ENCODE assay signal across 30 mouse cellular contexts in genomic region chr7:133093731-133094130, GRCm38 (mm10). TPM values are rescaled to one million over a fixed set of nuclear protein-coding genes. Genes with fewer than 3 reads are reported as not detected.
A peak's percentile ranks its signal among the peaks of the same experiment; 100 is the strongest.
DNase-seq lines count a peak whose midpoint lies in the region; ATAC-seq and TF ChIP-seq lines count a peak whose summit lies in the region.
"Had no signal": no experiment of that assay in that cellular context is flagged by ENCODE, and none has a peak within 500 bp of the region (broad histone marks: within the 10 kb centered on the region; RNA-seq: fewer than 3 reads in every experiment).

No protein-coding gene starts in this region.

- peak overlapping the region; percentile 41 for H3K27ac ChIP-seq in gastrocnemius, adult 2 months
- no peak overlapping the region for H3K27ac ChIP-seq in lung, postnatal 0 days (ENCODE audit: low read length)
- H3K27ac ChIP-seq in embryonic facial prominence, embryonic 15.5 days (replicated peaks) = peak overlapping the region; percentile 63
- H3K27ac ChIP-seq in forebrain, embryonic 14.5 days (ENCODE audit: low read depth, low read length) = no peak overlapping the region
- H3K27ac ChIP-seq: forebrain, embryonic 12.5 days; heart, embryonic 13.5 days; kidney, postnatal 0 days; liver, embryonic 12.5 days; midbrain, embryonic 10.5 days; midbrain, embryonic 15.5 days; neural tube, embryonic 15.5 days had no signal

- H3K4me2 ChIP-seq in lung, postnatal 0 days (replicated peaks; ENCODE audit: low read depth, low read length) = no peak overlapping the region
- H3K4me2 ChIP-seq in embryonic facial prominence, embryonic 15.5 days (replicated peaks) = no peak overlapping the region
- H3K4me2 ChIP-seq in forebrain, embryonic 14.5 days (ENCODE audit: low read length) = no peak overlapping the region
- H3K4me2 ChIP-seq: forebrain, embryonic 12.5 days; heart, embryonic 13.5 days; liver, embryonic 12.5 days; midbrain, embryonic 15.5 days; neural tube, embryonic 15.5 days had no signal

- H3K4me3 ChIP-seq in gastrocnemius, adult 2 months = no peak overlapping the region
- H3K4me3 ChIP-seq in lung, postnatal 0 days (ENCODE audit: low read depth, low read length) = no peak overlapping the region
- no peak overlapping the region for H3K4me3 ChIP-seq in embryonic facial prominence, embryonic 15.5 days (replicated peaks)
- no peak overlapping the region for H3K4me3 ChIP-seq in forebrain, embryonic 14.5 days (ENCODE audit: low read depth, low read length)
- H3K4me3 ChIP-seq: forebrain, embryonic 12.5 days; heart, embryonic 13.5 days; liver, embryonic 12.5 days; midbrain, embryonic 10.5 days; midbrain, embryonic 15.5 days; neural tube, embryonic 15.5 days had no signal

- no peaks in the 10 kb centered on the region; the same call in 1 of the 2 replicates for H3K36me3 ChIP-seq in lung, postnatal 0 days (ENCODE audit: insufficient read depth, low read length)
- H3K36me3 ChIP-seq in embryonic facial prominence, embryonic 15.5 days = no peaks in the 10 kb centered on the region
- no peaks in the 10 kb centered on the region; the same call in 1 of the 2 replicates for H3K36me3 ChIP-seq in forebrain, embryonic 14.5 days (ENCODE audit: control insufficient read depth, insufficient read depth, low read length)
- H3K36me3 ChIP-seq: liver, embryonic 12.5 days; midbrain, embryonic 15.5 days; neural tube, embryonic 15.5 days had no signal

- no peaks in the 10 kb centered on the region for H3K27me3 ChIP-seq in lung, postnatal 0 days (replicated peaks; ENCODE audit: insufficient read depth, low read length)
- H3K27me3 ChIP-seq in embryonic facial prominence, embryonic 15.5 days = no peaks in the 10 kb centered on the region
- no peaks in the 10 kb centered on the region for H3K27me3 ChIP-seq in forebrain, embryonic 14.5 days (replicated peaks; ENCODE audit: control insufficient read depth, insufficient read depth, low read length)
- H3K27me3 ChIP-seq: forebrain, embryonic 12.5 days; heart, embryonic 13.5 days; liver, embryonic 12.5 days; midbrain, embryonic 15.5 days; neural tube, embryonic 15.5 days had no signal

- WGBS in lung, postnatal 0 days = 61% methylated on average over 5 of the region's 5 CpGs
- 55% methylated on average over 5 of the region's 5 CpGs for WGBS in embryonic facial prominence, embryonic 15.5 days
- 81% methylated on average over 5 of the region's 5 CpGs for WGBS in forebrain, embryonic 14.5 days

- peak; percentile 16; the same call in 1 of the 2 replicates for ATAC-seq in lung, postnatal 0 days
- no peak for ATAC-seq in embryonic facial prominence, embryonic 15.5 days (ENCODE audit: insufficient number of reproducible peaks, low FRiP score, low TSS enrichment, low read depth)
- ATAC-seq in forebrain, embryonic 14.5 days = no peak
- ATAC-seq: hindbrain, embryonic 16.5 days; liver, embryonic 12.5 days; liver, postnatal 0 days; midbrain, embryonic 15.5 days had no signal

- H3K4me1 ChIP-seq in lung, postnatal 0 days (ENCODE audit: insufficient read depth, low read depth, low read length) = peaks cover 17% of the 10 kb centered on the region
- peaks cover 50% of the 10 kb centered on the region for H3K4me1 ChIP-seq in embryonic facial prominence, embryonic 15.5 days
- H3K4me1 ChIP-seq in forebrain, embryonic 14.5 days (ENCODE audit: control insufficient read depth, insufficient read depth, low read length) = peaks cover 18% of the 10 kb centered on the region

- intact Hi-C loops in gastrocnemius, adult 2 months (cut with DNase I) = no loop called here
- intact Hi-C loops in gastrocnemius, postnatal 36 days (cut with DNase I) = no loop called here

- no peak for DNase-seq in gastrocnemius, adult 2 months
- no peak for DNase-seq in gastrocnemius, postnatal 36 days
- DNase-seq in lung, postnatal 0 days (ENCODE audit: low spot score) = peak; percentile 32
- DNase-seq in lung, postnatal 4 days = no peak
- peak; percentile 48 for DNase-seq in skeletal muscle tissue, adult 2 months (ENCODE audit: low read depth, low spot score)
- DNase-seq in forebrain, embryonic 14.5 days (ENCODE audit: low spot score) = no peak
- DNase-seq in retina, embryonic 14.5 days (ENCODE audit: low spot score) = no peak
- DNase-seq: adrenal gland, postnatal 25 days; cerebellum, adult 18-20 months; cerebellum, postnatal 14 days; heart, postnatal 10 days; kidney, adult 2 months; kidney, postnatal 4 days; layer of hippocampus, postnatal 36 days; left cerebral cortex, postnatal 4 days; liver, postnatal 0 days; right cerebral cortex, postnatal 25 days; spleen, adult 18-20 months; thymus, postnatal 14 days had no signal

- no peaks in the 10 kb centered on the region for H3K9me3 ChIP-seq in lung, postnatal 0 days (ENCODE audit: low read length)
- no peaks in the 10 kb centered on the region for H3K9me3 ChIP-seq in embryonic facial prominence, embryonic 15.5 days (replicated peaks)
- no peaks in the 10 kb centered on the region for H3K9me3 ChIP-seq in forebrain, embryonic 14.5 days (replicated peaks; ENCODE audit: control insufficient read depth, low read length)
- H3K9me3 ChIP-seq: forebrain, embryonic 12.5 days; heart, embryonic 13.5 days; liver, embryonic 12.5 days; midbrain, embryonic 10.5 days; midbrain, embryonic 15.5 days; neural tube, embryonic 15.5 days had no signal

- no peak for TF ChIP-seq CTCF in gastrocnemius, adult 2 months (IDR thresholded peaks at IDR 0.05)
- no peak for TF ChIP-seq CTCF in lung, postnatal 0 days (IDR thresholded peaks at IDR 0.05)

- no peak for TF ChIP-seq EP300 in lung, postnatal 0 days (IDR thresholded peaks at IDR 0.05)

- H3K9ac ChIP-seq in lung, postnatal 0 days (replicated peaks; ENCODE audit: low read depth) = no peak overlapping the region
- no peak overlapping the region for H3K9ac ChIP-seq in embryonic facial prominence, embryonic 15.5 days
- H3K9ac ChIP-seq in forebrain, embryonic 14.5 days (ENCODE audit: low read length) = no peak overlapping the region
- H3K9ac ChIP-seq: forebrain, embryonic 12.5 days; heart, embryonic 13.5 days; liver, embryonic 12.5 days; liver, postnatal 0 days; midbrain, embryonic 15.5 days; neural tube, embryonic 15.5 days had no signal

RNA-seq across cellular contexts. Expression of gene Fgfr2, which starts 29.4 kb away (rescaled TPM):
- under 1 TPM; 0.15 to 0.33 TPM for total RNA-seq in gastrocnemius, adult 2 months (2021)
- total RNA-seq in gastrocnemius, postnatal 36 days (2021) = under 1 TPM; 0.28 to 0.49 TPM
- polyA plus RNA-seq in lung, postnatal 0 days (2015; fragmentation: Nextera tagmentation; extraction: Ambion mirVana) = 100 and 110 TPM in 2 replicates
- polyA plus RNA-seq in embryonic facial prominence, embryonic 15.5 days (2015; fragmentation: Nextera tagmentation; extraction: Ambion mirVana) = 131 and 137 TPM in 2 replicates
- polyA plus RNA-seq in forebrain, embryonic 14.5 days (2014; fragmentation: Nextera tagmentation; extraction: Ambion mirVana) = 35.9 and 39.8 TPM in 2 replicates
- total RNA-seq: megakaryocyte progenitor cell, adult 5-6 weeks; MEL had no signal

RNA-seq across cellular contexts. Expression of gene Ctbp2, which starts 30.4 kb away (rescaled TPM):
- 10 to 100 TPM; 18.7 to 23.0 TPM for total RNA-seq in gastrocnemius, adult 2 months (2021)
- total RNA-seq in gastrocnemius, postnatal 36 days (2021) = 10 to 100 TPM; 15.1 to 15.9 TPM
- 45.6 and 51.2 TPM in 2 replicates for polyA plus RNA-seq in lung, postnatal 0 days (2015; fragmentation: Nextera tagmentation; extraction: Ambion mirVana)
- polyA plus RNA-seq in embryonic facial prominence, embryonic 15.5 days (2015; fragmentation: Nextera tagmentation; extraction: Ambion mirVana) = 64.7 and 71.3 TPM in 2 replicates
- polyA plus RNA-seq in forebrain, embryonic 14.5 days (2014; fragmentation: Nextera tagmentation; extraction: Ambion mirVana) = 87.5 and 92.1 TPM in 2 replicates

Comparison
In these comparisons a context has a peak if more than half of its experiments do, and no peak if none do; other contexts are left out.
1. DNase-seq: peak in lung, postnatal 0 days (single experiment) and skeletal muscle tissue, adult 2 months (single experiment); none in gastrocnemius, adult 2 months (single experiment), gastrocnemius, postnatal 36 days (0 of 2), lung, postnatal 4 days (0 of 2), forebrain, embryonic 14.5 days (single experiment) and retina, embryonic 14.5 days (single experiment).
2. H3K27ac ChIP-seq: peak in gastrocnemius, adult 2 months (single experiment) and embryonic facial prominence, embryonic 15.5 days (single experiment); none in lung, postnatal 0 days (single experiment) and forebrain, embryonic 14.5 days (single experiment).